ENCODE assay signal across 8 mouse cellular contexts in the genomic region with DNA sequence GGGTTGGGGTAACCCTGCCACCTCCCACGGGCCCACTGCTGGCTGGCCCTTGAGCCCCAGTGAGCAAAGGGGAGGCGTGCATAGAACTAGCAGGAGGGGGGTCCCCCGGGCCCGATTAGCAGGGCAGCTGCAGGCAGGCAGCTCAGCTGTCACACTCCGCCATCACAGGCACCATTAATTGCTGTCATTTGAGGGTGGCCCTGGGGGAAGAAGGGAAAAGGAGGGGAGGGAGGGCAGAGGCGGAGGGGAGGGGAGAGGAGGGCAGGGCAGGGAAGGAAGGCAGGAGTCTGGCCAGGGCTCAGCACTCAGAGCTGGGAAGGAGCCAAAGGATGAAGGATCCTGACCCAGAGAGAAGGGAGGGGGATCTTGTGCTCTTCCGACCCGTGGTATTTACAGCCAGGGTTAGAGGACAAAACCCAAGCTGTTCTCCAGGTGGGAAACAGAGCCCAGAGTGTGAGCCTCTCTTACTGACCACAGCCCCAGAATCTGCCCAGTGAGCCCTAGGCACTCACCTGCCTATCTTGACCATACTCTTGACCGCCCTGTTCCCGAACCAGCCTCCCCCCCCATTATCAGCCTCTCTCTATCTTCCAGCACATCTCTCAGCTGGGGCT. TPM values are rescaled to one million over a fixed set of nuclear protein-coding genes. Genes with fewer than 3 reads are reported as not detected.
DNase-seq lines count a peak whose midpoint lies in the region; ATAC-seq and TF ChIP-seq lines count a peak whose summit lies in the region.

No protein-coding gene starts in this region.

- peaks cover 65% of the 10 kb centered on the region for H3K4me1 ChIP-seq in lung, embryonic 16.5 days (replicated peaks; ENCODE audit: control insufficient read depth, insufficient read depth, low read length)
- H3K4me1 ChIP-seq in lung, adult 2 months (ENCODE audit: control insufficient read depth, insufficient read depth, low read length): peaks cover 36% of the 10 kb centered on the region
- H3K4me1 ChIP-seq in limb, embryonic 10.5 days: peaks cover 98% of the 10 kb centered on the region
- H3K4me1 ChIP-seq in olfactory bulb, adult 2 months (ENCODE audit: control insufficient read depth, insufficient read depth, low read length): peaks cover 92% of the 10 kb centered on the region

- peak overlapping the region; percentile 18; the same call in 1 of the 2 replicates for H3K4me2 ChIP-seq in lung, embryonic 16.5 days (ENCODE audit: low read depth, low read length)

- TF ChIP-seq POLR2A in lung, adult 2 months (IDR thresholded peaks at IDR 0.05; ENCODE audit: borderline replicate concordance, extremely low read depth, low read depth, low read length): no peak
- no peak for TF ChIP-seq POLR2A in olfactory bulb, adult 2 months (IDR thresholded peaks at IDR 0.05; ENCODE audit: insufficient read depth, low read depth, low read length)

- H3K27ac ChIP-seq in lung, embryonic 16.5 days (ENCODE audit: low read length): peak overlapping the region; percentile 57
- peak overlapping the region; percentile 86 for H3K27ac ChIP-seq in limb, embryonic 10.5 days
- peak overlapping the region; percentile 44 for H3K27ac ChIP-seq in olfactory bulb, adult 2 months (ENCODE audit: insufficient read depth, low read depth, low read length)

- 0 out of 2 replicates have a peak overlapping the region, but pooled peaks have one; percentile 3 for H3K9ac ChIP-seq in lung, embryonic 16.5 days (ENCODE audit: low read length)

- ATAC-seq in lung, embryonic 16.5 days (ENCODE audit: low read depth): peak; percentile 11
- no peak for ATAC-seq in frontal cortex, adult (ENCODE audit: low TSS enrichment)

- H3K9me3 ChIP-seq in lung, embryonic 16.5 days (ENCODE audit: control insufficient read depth, low read length): no peaks in the 10 kb centered on the region
- H3K9me3 ChIP-seq in limb, embryonic 10.5 days (replicated peaks): no peaks in the 10 kb centered on the region

- no peak overlapping the region for H3K4me3 ChIP-seq in lung, embryonic 16.5 days (ENCODE audit: low read length)
- H3K4me3 ChIP-seq in lung, adult 2 months (replicated peaks; ENCODE audit: extremely low read depth, low read depth, low read length): no peak overlapping the region
- peak overlapping the region; percentile 34 for H3K4me3 ChIP-seq in limb, embryonic 10.5 days
- H3K4me3 ChIP-seq in olfactory bulb, adult 2 months (ENCODE audit: insufficient read depth, low read depth, low read length): no peak overlapping the region

- WGBS in lung, embryonic 16.5 days: 19% methylated on average over 10 of the region's 10 CpGs
- WGBS in lung, adult 2 months: 21% methylated on average over 10 of the region's 10 CpGs
- WGBS in limb, embryonic 10.5 days: 9% methylated on average over 10 of the region's 10 CpGs
- 22% methylated on average over 10 of the region's 10 CpGs for WGBS in olfactory bulb, adult 2 months

- no peak for DNase-seq in lung, adult 2 months
- peak; percentile 84 for DNase-seq in forelimb bud, embryonic 11.5 days (ENCODE audit: low read depth, low spot score)
- DNase-seq in limb, embryonic 10.5 days (ENCODE audit: low spot score): peak; percentile 88
- DNase-seq in spleen, postnatal 4 days (ENCODE audit: low spot score in 2 of 2): no peak
- DNase-seq in left cerebral cortex, adult 18-20 months (ENCODE audit: low spot score in 2 of 2): no peak

- H3K36me3 ChIP-seq in lung, embryonic 16.5 days (ENCODE audit: control insufficient read depth, insufficient read depth, low read length): no peaks in the 10 kb centered on the region
- peaks cover 12% of the 10 kb centered on the region for H3K36me3 ChIP-seq in limb, embryonic 10.5 days

- TF ChIP-seq CTCF in lung, adult 2 months (IDR thresholded peaks at IDR 0.05; ENCODE audit: insufficient read depth, low read length): no peak
- TF ChIP-seq CTCF in olfactory bulb, adult 2 months (IDR thresholded peaks at IDR 0.05; ENCODE audit: insufficient read depth, low read depth, low read length): no peak

- no peaks in the 10 kb centered on the region for H3K27me3 ChIP-seq in lung, embryonic 16.5 days (ENCODE audit: control insufficient read depth, insufficient read depth, low read depth, low read length)
- H3K27me3 ChIP-seq in limb, embryonic 10.5 days (ENCODE audit: low read depth, poor library complexity, severe bottlenecking): no peaks in the 10 kb centered on the region

RNA-seq across cellular contexts. Expression of gene Ncor2, which starts 28.0 kb away (rescaled TPM):
- polyA plus RNA-seq in lung, embryonic 16.5 days (2015; fragmentation: Nextera tagmentation; extraction: Ambion mirVana): 20.3 and 27.3 TPM in 2 replicates
- polyA plus RNA-seq in lung, adult 2 months (2012; rRNA removed): 65.5 and 78.9 TPM in 2 replicates
- 22.4 and 26.8 TPM in 2 replicates for polyA plus RNA-seq in limb, embryonic 10.5 days (2016; fragmentation: Nextera tagmentation; extraction: Ambion mirVana)
- polyA plus RNA-seq in olfactory bulb, adult 2 months (2012; ENCODE audit: insufficient read depth, insufficient read length, low replicate concordance, missing spikeins): not detected in 2 replicates
- 100 to 1,000 TPM; 177 to 208 TPM for total RNA-seq in left cerebral cortex, adult 18-20 months (2021)

Comparison
In these comparisons a context has a peak if more than half of its experiments do, and no peak if none do; other contexts are left out.
1. DNase-seq: peak in forelimb bud, embryonic 11.5 days (single experiment) and limb, embryonic 10.5 days (single experiment); none in lung, adult 2 months (single experiment), spleen, postnatal 4 days (0 of 2) and left cerebral cortex, adult 18-20 months (0 of 2).
2. Peak in every context shown above with its lines, with median percentiles within 50 percentile points of each other: H3K27ac ChIP-seq.